Mouse (Mus musculus) cortical plate, adult 2 months (tissue): ENCODE data around the gene Top3b. TPM values are rescaled to one million over a fixed set of nuclear protein-coding genes. Genes with fewer than 3 reads are reported as not detected.

Experiments used
- H3K27ac ChIP-seq: fragments of 200-500 bp; 2 replicates; pipeline ENCODE4 v1.5.1; 2012; ENCODE audit warnings: low read length, control low read depth, inconsistent platforms; ENCODE audit not compliant: insufficient read depth
- H3K4me1 ChIP-seq: fragments of 200-500 bp; 2 replicates; pipeline ENCODE4 v1.6.1; 2011; ENCODE audit warnings: low read length; ENCODE audit not compliant: control insufficient read depth, insufficient read depth
- H3K4me3 ChIP-seq: fragments of 200-500 bp; 2 replicates; pipeline ENCODE4 v1.5.1; 2011; ENCODE audit warnings: mild to moderate bottlenecking, low read length, control low read depth; ENCODE audit not compliant: insufficient read depth
- CTCF ChIP-seq: fragments of 200-500 bp; IDR thresholded peaks from 2 replicates; pipeline ENCODE4 v1.5.1; 2011; ENCODE audit warnings: mild to moderate bottlenecking, control low read depth, low read length; ENCODE audit not compliant: insufficient read depth; ENCODE audit errors: extremely low read depth
- POLR2A ChIP-seq: fragments of 200-500 bp; IDR thresholded peaks from 2 replicates; pipeline ENCODE4 v1.6.1; 2011; ENCODE audit warnings: mild to moderate bottlenecking, low read length, control low read depth; ENCODE audit not compliant: insufficient read depth; ENCODE audit errors: extremely low read depth
- polyA plus RNA-seq: library from polyadenylated mRNA; depleted of rRNA; stranded (reverse); fragments of >200 nt; gene quantifications from 2 replicates; pipeline ENCODE4 v1.2.3, GENCODE M21; 2012

The Top3b gene
- polyA plus RNA-seq, 1 experiment = 81.7 TPM

- peak within 1 kb of the TSS; percentile 56 for H3K4me3 ChIP-seq
- H3K4me1 ChIP-seq = peaks cover 10% of the 10 kb centered on the region
- H3K27ac ChIP-seq = peak within 1 kb of the TSS; percentile 14
- TF ChIP-seq CTCF (peak; percentile 82), POLR2A (peak; percentile 80)
These were observed 26.0 kb downstream of the Top3b start, which contains the start of gene Ppm1f for GRCm38 (mm10) chr16:16896382-16897055. Ppm1f (plus strand) TSS chr16:16896469.

- Histone ChIP-seq H3K4me3 (peak overlapping the region; percentile 56), H3K27ac (peak overlapping the region; percentile 14), H3K4me1 (peaks cover 10% of the 10 kb centered on the region)
- TF ChIP-seq CTCF = no peak
These were observed 26.6 kb downstream of the Top3b start for GRCm38 (mm10) chr16:16897056-16897584.

GRCm38 (mm10) chr16:16902329-16902728 is 31.8 kb downstream of the Top3b start:
- Histone ChIP-seq H3K4me1 (peaks cover 6% of the 10 kb centered on the region), H3K4me3 (no peak overlapping the region), H3K27ac (no peak overlapping the region)
- TF ChIP-seq POLR2A (no peak), CTCF (no peak)

GRCm38 (mm10) chr16:16903188-16903587 is 32.7 kb downstream of the Top3b start:
- TF ChIP-seq POLR2A (no peak), CTCF (no peak)
- Histone ChIP-seq H3K4me1 (peaks cover 6% of the 10 kb centered on the region), H3K27ac (no peak overlapping the region), H3K4me3 (no peak overlapping the region)

DNA sequence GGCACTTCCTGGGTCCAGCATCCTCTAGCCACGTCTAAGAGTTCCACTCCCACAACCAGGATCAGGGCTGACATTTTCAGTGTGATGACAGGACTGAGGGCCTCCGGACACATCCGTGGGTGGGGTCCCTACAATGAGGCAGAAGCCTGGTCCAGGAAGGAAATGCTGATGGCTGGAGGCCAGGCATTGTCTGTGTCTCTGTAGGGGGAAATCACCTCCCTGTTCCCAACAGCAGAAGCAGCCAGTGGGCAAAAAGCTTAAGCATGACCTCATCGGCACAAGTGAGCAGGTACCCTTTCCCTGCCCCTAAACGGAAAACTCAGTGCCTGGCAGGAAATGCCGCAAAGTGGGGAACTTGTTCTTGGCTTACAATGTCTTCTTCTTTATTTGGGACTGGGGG is 37.3 kb downstream of the Top3b start:
- no peaks in the 10 kb centered on the region for H3K4me1 ChIP-seq
- TF ChIP-seq POLR2A (no peak), CTCF (no peak)
- no peak overlapping the region for H3K4me3 ChIP-seq
- H3K27ac ChIP-seq = peak overlapping the region; percentile 39

GRCm38 (mm10) chr16:16911641-16912597 is 41.4 kb downstream of the Top3b start:
- H3K27ac ChIP-seq = 0 out of 2 replicates have a peak overlapping the region, but pooled peaks have one; percentile 37
- H3K4me3 ChIP-seq = no peak overlapping the region
- H3K4me1 ChIP-seq = no peaks in the 10 kb centered on the region
- no peak for TF ChIP-seq POLR2A
- peak; percentile 86 for TF ChIP-seq CTCF

GRCm38 (mm10) chr16:16913440-16913839 is 42.9 kb downstream of the Top3b start:
- H3K4me3 ChIP-seq = no peak overlapping the region
- no peak for TF ChIP-seq CTCF
- TF ChIP-seq POLR2A = no peak
- peaks cover 1% of the 10 kb centered on the region for H3K4me1 ChIP-seq
- H3K27ac ChIP-seq = no peak overlapping the region; the same call in 1 of the 2 replicates

DNA sequence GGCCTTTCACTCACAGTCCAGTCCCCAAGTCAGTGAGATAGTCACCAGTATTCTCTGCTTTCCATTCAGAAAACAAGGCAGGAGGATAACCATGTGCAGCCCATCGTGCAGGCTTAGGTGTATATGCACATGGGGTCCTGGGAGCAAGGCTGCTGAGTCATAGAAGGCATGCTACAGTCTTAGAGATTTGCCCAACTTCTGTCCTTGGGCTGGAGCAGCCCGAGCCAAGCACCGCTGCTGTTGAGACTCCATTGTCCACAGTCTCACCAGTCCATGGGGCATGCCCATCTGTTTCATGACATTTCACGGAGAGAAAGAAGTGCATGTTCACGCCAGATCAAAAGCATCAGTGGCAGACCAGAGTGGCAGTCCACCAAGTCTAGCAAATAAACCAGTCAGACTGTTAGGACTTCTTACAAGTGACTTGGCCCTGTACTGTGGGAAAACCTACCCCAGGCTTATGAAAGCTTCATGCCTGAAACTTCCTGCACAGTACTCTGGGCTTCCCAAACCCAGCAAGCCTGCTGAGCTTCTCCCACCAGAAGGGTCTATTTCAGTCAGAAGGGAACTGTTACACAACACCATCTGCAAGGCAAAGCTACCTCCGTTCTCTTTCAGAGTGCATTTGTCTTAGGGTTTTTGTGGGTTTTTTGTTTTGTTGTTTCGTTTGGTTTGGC is 48.0 kb downstream of the Top3b start:
- Histone ChIP-seq H3K4me1 (peaks cover 6% of the 10 kb centered on the region), H3K27ac (peak overlapping the region; percentile 49), H3K4me3 (no peak overlapping the region)
- TF ChIP-seq CTCF (no peak), POLR2A (no peak)

DNA sequence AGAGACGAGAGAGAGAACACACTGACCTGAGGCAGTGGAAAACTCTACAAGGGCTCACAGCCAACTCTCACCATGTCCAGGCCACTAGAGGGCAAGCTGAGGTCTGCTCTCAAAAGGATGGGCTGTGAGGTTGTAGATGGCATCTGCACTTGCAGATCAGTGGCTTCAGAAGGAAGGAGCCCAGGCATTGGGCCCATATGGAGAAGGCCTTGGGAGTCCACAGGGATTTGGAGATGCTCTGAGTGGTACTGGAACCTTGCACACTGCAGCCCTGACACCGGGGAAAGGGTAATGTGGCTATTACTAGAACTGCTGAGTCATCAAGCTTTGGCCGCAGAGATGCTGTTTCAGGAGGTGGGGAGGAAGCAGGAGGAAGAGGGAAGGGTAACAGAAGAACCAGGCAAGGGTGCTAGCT is 50.5 kb downstream of the Top3b start:
- H3K4me3 ChIP-seq = no peak overlapping the region
- TF ChIP-seq POLR2A (no peak), CTCF (peak; percentile 52; the same call in 1 of the 2 replicates)
- peaks cover 7% of the 10 kb centered on the region for H3K4me1 ChIP-seq
- no peak overlapping the region for H3K27ac ChIP-seq
